Mouse (Mus musculus) macrophage (primary cell): ENCODE data around the gene Snx20. TPM values are rescaled to one million over a fixed set of nuclear protein-coding genes. Genes with fewer than 3 reads are reported as not detected.
A peak's percentile ranks its signal among the peaks of the same experiment; 100 is the strongest.

Experiments used
- H3K27ac ChIP-seq: fragments of 350-480 bp; formaldehyde crosslinking; 2 replicates; pipeline ENCODE4 v1.9.0; 2021
- H3K36me3 ChIP-seq: fragments of 350-480 bp; formaldehyde crosslinking; 2 replicates; pipeline ENCODE4 v1.9.0; 2021; ENCODE audit errors: inconsistent target
- H3K4me3 ChIP-seq: fragments of 350-480 bp; formaldehyde crosslinking; 2 replicates; pipeline ENCODE4 v1.9.0; 2021; ENCODE audit errors: inconsistent target
- H3K79me2 ChIP-seq: fragments of 350-480 bp; formaldehyde crosslinking; 2 replicates; pipeline ENCODE4 v1.9.0; 2021; ENCODE audit errors: inconsistent target
- WGBS: methylation state at CpG from one replicate; pipeline ENCODE4 v1.1.7; 2026; ENCODE audit warnings: inconsistent platforms; ENCODE audit not compliant: missing documents; 5-methylcytosine and 5-hydroxymethylcytosine counted together
- polyA plus RNA-seq: library from polyadenylated mRNA; stranded (reverse); fragments of 250-400 nt; gene quantifications from 3 replicates; pipeline ENCODE4 v1.2.4, GENCODE M21; 2018; ENCODE audit warnings: inconsistent platforms
- total RNA-seq, 78 experiments: library from RNA; depleted of rRNA; stranded (reverse); fragments of 250-400 nt; gene quantifications; 1 replicate in 9 of 78; 2 replicates in 24 of 78; 3 replicates in 43 of 78; 4 replicates in 2 of 78; pipeline ENCODE4 v1.2.4; 2018; ENCODE audit warnings: inconsistent platforms in 56 of 78

Snx20 gene
- total RNA-seq (2018; cell fraction: chromatin; rRNA removed), result 100 to 1,000 TPM in 18 of 26 experiments, 10 to 100 TPM in 8; 59.2 to 205 (median 116) TPM
- 100 to 1,000 TPM in 8 of 26 experiments, 10 to 100 TPM in 18; 61.2 to 130 (median 81.0) TPM for total RNA-seq (2018; cell fraction: cytosol; rRNA removed)
- total RNA-seq (2018; cell fraction: nucleus; rRNA removed), result 100 to 1,000 TPM in 16 of 26 experiments, 10 to 100 TPM in 10; 69.4 to 210 (median 108) TPM
- polyA plus RNA-seq, result 46.2 to 58.6 TPM (median 53.5 TPM) in 3 replicates

- H3K79me2 ChIP-seq, result peaks cover 52% of the 10 kb centered on the region
- WGBS, result 6% methylated on average over 14 of the region's 14 CpGs
- H3K4me3 ChIP-seq, result peak within 1 kb of the TSS; percentile 98
- peaks cover 18% of the 10 kb centered on the region; the same call in 1 of the 2 replicates for H3K36me3 ChIP-seq
- peak within 1 kb of the TSS; percentile 98 for H3K27ac ChIP-seq
Observed at GRCm38 (mm10) chr8:88635474-88636397, at the start of gene Snx20. Gene Snx20 (minus strand): TSS chr8:88636128.

GRCm38 (mm10) chr8:88683656-88684289, 47.8 kb upstream of the Snx20 start:
- Histone ChIP-seq H3K27ac (no peak overlapping the region), H3K79me2 (no peaks in the 10 kb centered on the region), H3K36me3 (peaks cover 79% of the 10 kb centered on the region), H3K4me3 (no peak overlapping the region)
- WGBS, result 91% methylated on average over 6 of the region's 7 CpGs

GRCm38 (mm10) chr8:88681046-88681445, 45.1 kb upstream of the Snx20 start:
- WGBS, result 97% methylated on average over 8 of the region's 8 CpGs

GRCm38 (mm10) chr8:88680566-88680965, 44.6 kb upstream of the Snx20 start:
- H3K36me3 ChIP-seq, result peaks cover 86% of the 10 kb centered on the region
- 100% methylated on average over 2 of the region's 2 CpGs for WGBS
- no peak overlapping the region for H3K4me3 ChIP-seq
- no peaks in the 10 kb centered on the region for H3K79me2 ChIP-seq
- no peak overlapping the region for H3K27ac ChIP-seq

More at GRCm38 (mm10) chr8:88681046-88681445, 45.1 kb upstream of the Snx20 start:
- Histone ChIP-seq H3K79me2 (no peaks in the 10 kb centered on the region), H3K4me3 (no peak overlapping the region), H3K27ac (no peak overlapping the region), H3K36me3 (peaks cover 86% of the 10 kb centered on the region)

GRCm38 (mm10) chr8:88677071-88677470, 41.1 kb upstream of the Snx20 start:
- Histone ChIP-seq H3K4me3 (no peak overlapping the region), H3K36me3 (peaks cover 90% of the 10 kb centered on the region), H3K27ac (no peak overlapping the region), H3K79me2 (no peaks in the 10 kb centered on the region)
- WGBS, result 93% methylated on average over 8 of the region's 8 CpGs

GRCm38 (mm10) chr8:88675372-88676165, 39.6 kb upstream of the Snx20 start:
- no peak overlapping the region for H3K4me3 ChIP-seq
- no peak overlapping the region for H3K27ac ChIP-seq
- WGBS, result 90% methylated on average over 12 of the region's 12 CpGs
- H3K79me2 ChIP-seq, result no peaks in the 10 kb centered on the region
- peaks cover 90% of the 10 kb centered on the region for H3K36me3 ChIP-seq

- Histone ChIP-seq H3K4me3 (no peak overlapping the region), H3K36me3 (peaks cover 78% of the 10 kb centered on the region), H3K79me2 (peaks cover 10% of the 10 kb centered on the region; the same call in 1 of the 2 replicates), H3K27ac (no peak overlapping the region)
- WGBS, result 99% methylated on average over 5 of the region's 5 CpGs
Observed at GRCm38 (mm10) chr8:88673859-88674258, 37.9 kb upstream of the Snx20 start.

GRCm38 (mm10) chr8:88671575-88671974, 35.6 kb upstream of the Snx20 start:
- no peak overlapping the region for H3K4me3 ChIP-seq
- peaks cover 57% of the 10 kb centered on the region for H3K36me3 ChIP-seq
- H3K79me2 ChIP-seq, result peaks cover 23% of the 10 kb centered on the region; the same call in 1 of the 2 replicates
- H3K27ac ChIP-seq, result no peak overlapping the region
- 91% methylated on average over 10 of the region's 10 CpGs for WGBS

GRCm38 (mm10) chr8:88670782-88671181, 34.9 kb upstream of the Snx20 start:
- Histone ChIP-seq H3K36me3 (peaks cover 49% of the 10 kb centered on the region), H3K27ac (no peak overlapping the region), H3K4me3 (no peak overlapping the region), H3K79me2 (peaks cover 23% of the 10 kb centered on the region; the same call in 1 of the 2 replicates)
- 88% methylated on average over 6 of the region's 6 CpGs for WGBS

- WGBS, result under 1% methylated on average over 6 of the region's 14 CpGs
- peaks cover 46% of the 10 kb centered on the region; the same call in 1 of the 2 replicates for H3K79me2 ChIP-seq
- no peak overlapping the region for H3K4me3 ChIP-seq
- peak overlapping the region; percentile 84 for H3K27ac ChIP-seq
- H3K36me3 ChIP-seq, result peaks cover 35% of the 10 kb centered on the region; the same call in 1 of the 2 replicates
Observed at GRCm38 (mm10) chr8:88668400-88669086, 32.6 kb upstream of the Snx20 start.

- no peak overlapping the region for H3K4me3 ChIP-seq
- peaks cover 46% of the 10 kb centered on the region; the same call in 1 of the 2 replicates for H3K79me2 ChIP-seq
- 0% methylated on average over 1 of the region's 1 CpGs for WGBS
- H3K36me3 ChIP-seq, result peaks cover 20% of the 10 kb centered on the region; the same call in 1 of the 2 replicates
- H3K27ac ChIP-seq, result peak overlapping the region; percentile 84
Observed at GRCm38 (mm10) chr8:88666435-88666834, 30.5 kb upstream of the Snx20 start.

- Histone ChIP-seq H3K27ac (no peak overlapping the region), H3K79me2 (peaks cover 44% of the 10 kb centered on the region; the same call in 1 of the 2 replicates), H3K36me3 (peaks cover 23% of the 10 kb centered on the region; the same call in 1 of the 2 replicates), H3K4me3 (no peak overlapping the region)
- WGBS, result 86% methylated on average over 18 of the region's 19 CpGs
Observed at GRCm38 (mm10) chr8:88664947-88665346, 29.0 kb upstream of the Snx20 start.

GRCm38 (mm10) chr8:88664121-88664520, 28.2 kb upstream of the Snx20 start:
- 63% methylated on average over 16 of the region's 16 CpGs for WGBS

More at GRCm38 (mm10) chr8:88664121-88664520, 28.2 kb upstream of the Snx20 start:
- Histone ChIP-seq H3K27ac (no peak overlapping the region), H3K36me3 (peaks cover 23% of the 10 kb centered on the region; the same call in 1 of the 2 replicates), H3K79me2 (peaks cover 44% of the 10 kb centered on the region; the same call in 1 of the 2 replicates), H3K4me3 (no peak overlapping the region)
